Mouse (Mus musculus) midbrain, embryonic 15.5 days (tissue): ENCODE measurements around the gene Lsm4. TPM values are rescaled to one million over a fixed set of nuclear protein-coding genes. Genes with fewer than 3 reads are reported as not detected.

Experiments used
- polyA plus RNA-seq: library from polyadenylated mRNA; unstranded; fragments of >200 nt; fragmentation: Nextera tagmentation; extraction: Ambion mirVana; gene quantifications from 2 replicates; pipeline ENCODE4 v1.2.1, GENCODE M21; 2015

Lsm4 gene
- polyA plus RNA-seq, 1 experiment from 2014 or later, result 175 TPM

Other genes starting within 250 kb of the Lsm4 start
- gene Crtc1, start 233.7 kb upstream of the Lsm4 start, polyA plus RNA-seq, result 57.2 and 58.7 TPM in 2 replicates
- gene Klhl26, start 196.3 kb upstream of the Lsm4 start, polyA plus RNA-seq, result 31.0 and 31.4 TPM in 2 replicates
- gene Tmem59l, start 185.9 kb upstream of the Lsm4 start, polyA plus RNA-seq, result 123 and 141 TPM in 2 replicates
- gene Crlf1, start 180.1 kb upstream of the Lsm4 start, polyA plus RNA-seq, result 2.4 and 2.9 TPM in 2 replicates
- 164 and 169 TPM in 2 replicates for gene Rex1bd, start 166.5 kb upstream of the Lsm4 start, polyA plus RNA-seq
- gene Uba52, start 162.4 kb upstream of the Lsm4 start, polyA plus RNA-seq, result 587 and 620 TPM in 2 replicates
- 450 and 462 TPM in 2 replicates for gene Fkbp8, start 145.5 kb upstream of the Lsm4 start, polyA plus RNA-seq
- 46.4 and 51.7 TPM in 2 replicates for gene Kxd1, start 145.3 kb upstream of the Lsm4 start, polyA plus RNA-seq
- 18.6 and 19.9 TPM in 2 replicates for gene Ell, start 133.8 kb upstream of the Lsm4 start, polyA plus RNA-seq
- gene Isyna1, start 78.9 kb upstream of the Lsm4 start, polyA plus RNA-seq, result 175 and 176 TPM in 2 replicates
- 175 and 189 TPM in 2 replicates for gene Ssbp4, start 64.4 kb upstream of the Lsm4 start, polyA plus RNA-seq
- gene Lrrc25, start 57.1 kb upstream of the Lsm4 start, polyA plus RNA-seq, result 1.2 and 1.6 TPM in 2 replicates
- gene Gdf15, start 40.8 kb upstream of the Lsm4 start, polyA plus RNA-seq, result 0.13 and 0.19 TPM in 2 replicates
- 70.1 and 74.5 TPM in 2 replicates for gene Pgpep1, start 12.9 kb upstream of the Lsm4 start, polyA plus RNA-seq
- 83.0 and 94.4 TPM in 2 replicates for gene Jund, start 25.7 kb downstream of the Lsm4 start, polyA plus RNA-seq
- gene Iqcn, start 30.2 kb downstream of the Lsm4 start, polyA plus RNA-seq, result 0.05 and 0.14 TPM in 2 replicates
- gene Gm3336, start 45.3 kb downstream of the Lsm4 start, polyA plus RNA-seq, result not detected in 2 replicates
- gene Pde4c, start 50.5 kb downstream of the Lsm4 start, polyA plus RNA-seq, result 0.15 and 0.46 TPM in 2 replicates
- gene Rab3a, start 81.4 kb downstream of the Lsm4 start, polyA plus RNA-seq, result 473 and 487 TPM in 2 replicates
- 36.6 and 38.4 TPM in 2 replicates for gene Mpv17l2, start 87.7 kb downstream of the Lsm4 start, polyA plus RNA-seq
- 113 TPM in 2 replicates for gene Pik3r2, start 103.5 kb downstream of the Lsm4 start, polyA plus RNA-seq
- gene Mast3, start 131.8 kb downstream of the Lsm4 start, polyA plus RNA-seq, result 26.4 and 26.9 TPM in 2 replicates
- 0.10 and 0.36 TPM in 2 replicates for gene Il12rb1, start 135.2 kb downstream of the Lsm4 start, polyA plus RNA-seq
- gene Arrdc2, start 166.5 kb downstream of the Lsm4 start, polyA plus RNA-seq, result 8.1 and 8.6 TPM in 2 replicates
- 19.0 and 20.6 TPM in 2 replicates for gene Kcnn1, start 190.0 kb downstream of the Lsm4 start, polyA plus RNA-seq
- gene Ccdc124, start 200.7 kb downstream of the Lsm4 start, polyA plus RNA-seq, result 173 and 180 TPM in 2 replicates
- 1.9 and 2.0 TPM in 2 replicates for gene Slc5a5, start 219.5 kb downstream of the Lsm4 start, polyA plus RNA-seq
- gene Rpl18a, start 224.2 kb downstream of the Lsm4 start, polyA plus RNA-seq, result 2,076 and 2,093 TPM in 2 replicates
- gene Map1s, start 232.7 kb downstream of the Lsm4 start, polyA plus RNA-seq, result 69.2 and 69.9 TPM in 2 replicates